Mouse (Mus musculus): Measurements from ENCODE around the gene Clcn3. TPM values are rescaled to one million over a fixed set of nuclear protein-coding genes. Genes with fewer than 3 reads are reported as not detected.
A peak's percentile ranks its signal among the peaks of the same experiment; 100 is the strongest.

Clcn3 gene
- polyA plus RNA-seq, 1 experiment from 2014 or later, result 29.1 TPM

DNA sequence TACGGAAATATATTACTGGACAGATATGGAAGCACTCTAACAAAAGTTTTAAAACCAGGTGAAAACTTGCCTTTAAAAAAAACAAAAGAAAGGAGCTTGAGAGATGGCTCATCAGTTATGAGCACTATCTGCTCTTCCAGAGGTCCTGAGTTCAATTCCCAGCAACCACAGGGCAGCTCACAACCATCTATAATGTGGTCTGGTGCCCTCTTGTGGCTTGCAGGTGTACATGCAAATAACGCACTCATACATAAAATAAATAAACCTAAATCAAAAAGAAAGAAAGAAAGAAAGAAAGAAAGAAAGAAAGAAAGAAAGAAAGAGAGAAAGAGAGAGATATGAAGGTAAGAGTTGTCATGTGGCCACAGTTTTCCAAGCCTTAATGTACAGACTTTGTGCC lies 40.2 kb downstream of the Clcn3 start:
- H3K9me3 ChIP-seq (replicated peaks; ENCODE audit: low read length), result no peaks in the 10 kb centered on the region
- H3K27ac ChIP-seq, result no peak overlapping the region
- H3K4me3 ChIP-seq (replicated peaks; ENCODE audit: low read depth, low read length), result no peak overlapping the region
- ATAC-seq (replicated peaks; ENCODE audit: low FRiP score, low read depth), result no peak
- H3K27me3 ChIP-seq (ENCODE audit: insufficient read depth, low read length), result no peaks in the 10 kb centered on the region
- TF ChIP-seq CTCF (IDR thresholded peaks at IDR 0.05; ENCODE audit: low read depth), result peak; percentile 36
- DNase-seq (ENCODE audit: low spot score), result no peak
- no peaks in the 10 kb centered on the region for H3K4me1 ChIP-seq (replicated peaks; ENCODE audit: insufficient read depth, low read length)
- no peak overlapping the region for H3K4me2 ChIP-seq (ENCODE audit: low read length)
- WGBS, result 95% methylated on average over 2 of the region's 2 CpGs
- no peaks in the 10 kb centered on the region for H3K36me3 ChIP-seq (ENCODE audit: insufficient read depth, low read length)
- no peak overlapping the region for H3K9ac ChIP-seq (ENCODE audit: low read depth, low read length)

DNA sequence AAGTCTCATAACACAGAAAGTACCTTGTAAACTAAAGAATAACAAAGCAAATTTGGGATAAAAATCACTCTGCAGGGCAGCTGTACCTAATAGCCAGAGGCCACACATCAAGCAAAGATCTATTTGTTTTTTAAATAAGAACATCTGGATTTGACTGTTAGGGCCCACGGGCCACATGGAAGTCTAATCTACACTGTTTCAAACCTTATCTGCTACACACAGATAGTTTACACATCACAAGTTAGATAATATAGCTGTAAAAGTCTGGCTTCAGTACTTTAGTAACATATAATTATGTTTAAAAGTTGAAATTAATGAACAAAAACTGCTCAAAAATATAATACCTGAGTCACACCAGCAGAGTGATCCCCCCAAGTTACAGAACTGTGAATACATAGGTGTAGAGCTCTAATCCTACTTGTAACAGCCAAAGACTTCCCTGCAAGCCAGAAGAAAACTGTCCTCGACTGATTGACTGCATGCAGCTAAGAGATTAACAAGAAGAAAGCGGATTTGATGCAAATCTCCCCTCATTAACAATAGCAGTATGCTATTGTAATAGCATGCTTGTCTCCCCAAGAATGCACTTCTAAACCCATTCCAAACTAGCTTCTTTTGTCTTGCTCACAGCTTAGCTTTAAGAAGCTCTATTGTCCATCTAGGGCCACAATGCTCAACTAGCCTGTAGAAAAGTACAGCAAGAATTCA lies 44.2 kb downstream of the Clcn3 start:
- no peak overlapping the region for H3K4me2 ChIP-seq (ENCODE audit: low read length)
- no peak for ATAC-seq (replicated peaks; ENCODE audit: low FRiP score, low read depth)
- H3K27me3 ChIP-seq (ENCODE audit: insufficient read depth, low read length), result no peaks in the 10 kb centered on the region
- no peaks in the 10 kb centered on the region for H3K4me1 ChIP-seq (replicated peaks; ENCODE audit: insufficient read depth, low read length)
- WGBS, result 74% methylated on average over 3 of the region's 3 CpGs
- H3K27ac ChIP-seq, result no peak overlapping the region
- no peak overlapping the region for H3K9ac ChIP-seq (ENCODE audit: low read depth, low read length)
- no peak overlapping the region for H3K4me3 ChIP-seq (replicated peaks; ENCODE audit: low read depth, low read length)
- no peak for DNase-seq (ENCODE audit: low spot score)
- TF ChIP-seq CTCF (IDR thresholded peaks at IDR 0.05; ENCODE audit: low read depth), result no peak
- H3K9me3 ChIP-seq (replicated peaks; ENCODE audit: low read length), result no peaks in the 10 kb centered on the region
- H3K36me3 ChIP-seq (ENCODE audit: insufficient read depth, low read length), result no peaks in the 10 kb centered on the region

DNA sequence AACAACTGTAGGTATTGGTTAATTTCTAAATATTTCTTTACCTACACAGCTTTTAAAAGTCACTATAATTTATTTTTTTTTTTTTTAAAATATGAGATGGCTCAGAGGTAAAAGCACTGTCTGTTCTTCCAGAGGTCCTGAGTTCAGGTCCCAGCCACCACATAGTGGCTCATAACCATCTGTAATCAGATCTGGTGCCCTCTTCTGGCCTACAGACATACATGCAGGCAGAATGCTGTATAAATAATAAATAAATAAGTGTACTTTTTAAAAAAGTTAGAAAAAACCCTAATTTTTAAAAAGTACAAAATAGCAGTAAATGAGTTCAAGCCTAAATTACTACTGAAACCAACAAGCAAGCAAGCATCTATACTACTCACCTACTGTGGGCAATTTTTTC lies 49.5 kb downstream of the Clcn3 start:
- Histone ChIP-seq H3K36me3 (ENCODE audit: insufficient read depth, low read length) (no peaks in the 10 kb centered on the region), H3K4me3 (replicated peaks; ENCODE audit: low read depth, low read length) (no peak overlapping the region), H3K4me1 (replicated peaks; ENCODE audit: insufficient read depth, low read length) (no peaks in the 10 kb centered on the region), H3K27me3 (ENCODE audit: insufficient read depth, low read length) (no peaks in the 10 kb centered on the region), H3K4me2 (ENCODE audit: low read length) (no peak overlapping the region), H3K9ac (ENCODE audit: low read depth, low read length) (no peak overlapping the region), H3K27ac (no peak overlapping the region), H3K9me3 (replicated peaks; ENCODE audit: low read length) (no peaks in the 10 kb centered on the region)
- DNase-seq (ENCODE audit: low spot score) (no peak), ATAC-seq (replicated peaks; ENCODE audit: low FRiP score, low read depth) (no peak)
- peak; percentile 40 for TF ChIP-seq CTCF (IDR thresholded peaks at IDR 0.05; ENCODE audit: low read depth)

DNA sequence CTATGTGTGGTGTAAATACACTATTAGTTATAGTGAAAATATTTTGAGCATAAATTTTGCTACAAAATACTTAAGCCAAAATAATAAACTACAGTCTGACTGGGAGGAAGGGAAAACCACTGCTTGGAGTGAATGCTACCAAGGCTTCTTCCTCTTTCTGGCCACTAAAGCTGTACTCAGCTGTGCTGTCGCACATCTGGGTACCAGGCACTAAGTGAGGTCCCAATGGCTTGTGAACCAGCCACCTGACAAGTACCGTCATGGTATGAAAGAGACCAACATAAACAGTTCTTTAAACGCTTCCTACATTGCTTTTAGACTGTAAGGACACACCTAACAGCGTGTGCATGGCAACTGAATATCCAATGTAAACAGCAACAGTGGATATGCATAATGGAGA lies 62.9 kb downstream of the Clcn3 start:
- Histone ChIP-seq H3K4me3 (replicated peaks; ENCODE audit: low read depth, low read length) (no peak overlapping the region), H3K9me3 (replicated peaks; ENCODE audit: low read length) (no peaks in the 10 kb centered on the region), H3K27ac (no peak overlapping the region), H3K4me1 (replicated peaks; ENCODE audit: insufficient read depth, low read length) (no peaks in the 10 kb centered on the region), H3K27me3 (ENCODE audit: insufficient read depth, low read length) (no peaks in the 10 kb centered on the region), H3K9ac (ENCODE audit: low read depth, low read length) (no peak overlapping the region), H3K36me3 (ENCODE audit: insufficient read depth, low read length) (no peaks in the 10 kb centered on the region), H3K4me2 (ENCODE audit: low read length) (no peak overlapping the region)
- no peak for TF ChIP-seq CTCF (IDR thresholded peaks at IDR 0.05; ENCODE audit: low read depth)
- ATAC-seq (replicated peaks; ENCODE audit: low FRiP score, low read depth) (no peak), DNase-seq (ENCODE audit: low spot score) (no peak)
- WGBS, result 91% methylated on average over 4 of the region's 4 CpGs

DNA sequence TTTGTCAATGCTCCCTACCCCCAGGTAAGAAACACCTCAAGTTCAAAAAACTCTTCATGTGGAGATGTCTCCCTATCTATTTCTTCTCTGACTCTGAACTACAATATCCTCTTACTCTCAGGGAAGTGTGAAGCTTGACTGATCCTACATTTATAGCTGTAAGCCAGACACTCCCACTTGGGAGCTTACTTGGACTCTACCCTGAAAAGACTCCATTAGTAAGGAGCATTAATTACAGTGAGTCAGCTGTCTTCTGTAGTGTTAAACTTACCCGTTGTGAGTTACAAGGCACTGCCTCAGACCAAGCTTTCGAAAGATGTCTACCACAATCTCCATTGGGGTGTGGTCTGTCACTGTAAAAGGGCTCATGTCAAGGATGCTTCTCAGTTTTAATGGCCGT lies 64.0 kb downstream of the Clcn3 start:
- WGBS, result 48% methylated on average over 3 of the region's 3 CpGs
- Histone ChIP-seq H3K4me2 (ENCODE audit: low read length) (no peak overlapping the region), H3K9me3 (replicated peaks; ENCODE audit: low read length) (no peaks in the 10 kb centered on the region), H3K9ac (ENCODE audit: low read depth, low read length) (no peak overlapping the region), H3K27me3 (ENCODE audit: insufficient read depth, low read length) (no peaks in the 10 kb centered on the region), H3K36me3 (ENCODE audit: insufficient read depth, low read length) (no peaks in the 10 kb centered on the region), H3K27ac (no peak overlapping the region), H3K4me1 (replicated peaks; ENCODE audit: insufficient read depth, low read length) (no peaks in the 10 kb centered on the region), H3K4me3 (replicated peaks; ENCODE audit: low read depth, low read length) (no peak overlapping the region)
- DNase-seq (ENCODE audit: low spot score) (peak; percentile 74), ATAC-seq (replicated peaks; ENCODE audit: low FRiP score, low read depth) (peak; percentile 77)
- TF ChIP-seq CTCF (IDR thresholded peaks at IDR 0.05; ENCODE audit: low read depth), result no peak

DNA sequence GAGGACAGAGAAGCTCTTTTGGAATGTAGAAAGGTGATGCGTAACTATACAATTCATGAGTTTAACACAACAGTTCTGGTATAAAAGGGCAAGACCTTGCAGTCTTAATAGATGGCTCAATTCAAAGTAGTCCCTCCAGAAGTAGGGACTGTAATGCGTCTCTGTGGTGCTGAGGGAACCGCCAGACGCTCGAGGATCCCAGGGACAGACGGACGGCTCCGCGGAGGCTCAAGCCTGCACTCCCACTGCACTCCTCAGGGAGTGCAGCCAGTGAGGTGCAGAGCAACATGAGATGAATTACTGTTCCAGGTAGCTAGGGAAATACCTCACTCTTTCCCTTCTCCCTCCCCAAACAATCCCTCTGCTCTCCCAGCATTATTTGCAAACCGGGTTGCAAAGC lies 70.5 kb downstream of the Clcn3 start:
- no peak for DNase-seq (ENCODE audit: low spot score)
- Histone ChIP-seq H3K27me3 (ENCODE audit: insufficient read depth, low read length) (no peaks in the 10 kb centered on the region), H3K4me1 (replicated peaks; ENCODE audit: insufficient read depth, low read length) (no peaks in the 10 kb centered on the region), H3K9ac (ENCODE audit: low read depth, low read length) (no peak overlapping the region), H3K4me3 (replicated peaks; ENCODE audit: low read depth, low read length) (no peak overlapping the region), H3K4me2 (ENCODE audit: low read length) (no peak overlapping the region), H3K27ac (no peak overlapping the region), H3K36me3 (ENCODE audit: insufficient read depth, low read length) (peaks cover 8% of the 10 kb centered on the region; the same call in 1 of the 2 replicates), H3K9me3 (replicated peaks; ENCODE audit: low read length) (no peaks in the 10 kb centered on the region)
- ATAC-seq (replicated peaks; ENCODE audit: low FRiP score, low read depth), result no peak
- TF ChIP-seq CTCF (IDR thresholded peaks at IDR 0.05; ENCODE audit: low read depth), result no peak
- 53% methylated on average over 10 of the region's 10 CpGs for WGBS

DNA sequence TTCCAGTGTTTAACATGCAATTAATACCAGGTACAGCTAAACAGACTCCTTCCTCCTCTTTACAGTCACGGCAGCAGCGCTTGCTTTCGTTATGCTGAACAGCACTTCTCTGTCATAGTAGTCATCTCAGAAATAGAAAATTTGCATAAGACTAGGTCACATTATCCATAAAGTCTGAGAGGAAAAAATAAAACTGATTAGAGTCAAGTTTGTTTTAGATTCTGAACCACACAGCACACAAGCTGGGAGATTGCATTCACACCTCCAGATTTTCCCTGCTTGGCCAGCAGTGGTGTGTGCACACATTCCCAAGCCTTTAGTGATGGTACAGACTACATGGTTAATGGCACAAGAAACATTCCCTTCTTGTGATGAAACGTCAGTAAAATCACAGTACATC lies 71.0 kb downstream of the Clcn3 start:
- Histone ChIP-seq H3K4me2 (ENCODE audit: low read length) (no peak overlapping the region), H3K36me3 (ENCODE audit: insufficient read depth, low read length) (peaks cover 8% of the 10 kb centered on the region; the same call in 1 of the 2 replicates), H3K4me3 (replicated peaks; ENCODE audit: low read depth, low read length) (no peak overlapping the region), H3K9me3 (replicated peaks; ENCODE audit: low read length) (no peaks in the 10 kb centered on the region), H3K9ac (ENCODE audit: low read depth, low read length) (no peak overlapping the region), H3K27ac (no peak overlapping the region), H3K27me3 (ENCODE audit: insufficient read depth, low read length) (no peaks in the 10 kb centered on the region), H3K4me1 (replicated peaks; ENCODE audit: insufficient read depth, low read length) (no peaks in the 10 kb centered on the region)
- WGBS, result 73% methylated on average over 4 of the region's 4 CpGs
- ATAC-seq (replicated peaks; ENCODE audit: low FRiP score, low read depth) (no peak; the same call in 1 of the 2 replicates), DNase-seq (ENCODE audit: low spot score) (no peak)
- TF ChIP-seq CTCF (IDR thresholded peaks at IDR 0.05; ENCODE audit: low read depth), result no peak

Measured in kidney, postnatal 0 days (tissue).